Mouse (Mus musculus) gastrocnemius, postnatal 25 days (tissue): ENCODE results near the gene Gnao1. TPM values are rescaled to one million over a fixed set of nuclear protein-coding genes. Genes with fewer than 3 reads are reported as not detected.

Source experiments
- DNase-seq: peaks from one replicate; pipeline ENCODE4 v3.0.0; 2022
- microRNA-seq, 2 experiments: library from miRNA; unstranded; fragments of <30 nt; microRNA quantifications; one replicate each; pipeline ENCODE4 v1.2.0; 2021; ENCODE audit warnings: borderline replicate concordance in 2 of 2
- total RNA-seq, 2 experiments: library from RNA; stranded (reverse); gene quantifications; 1 replicate in 1 of 2; 2 replicates in 1 of 2; pipeline ENCODE4 v1.2.3; 2021

Gene Gnao1
- total RNA-seq, 2 experiments from 2014 or later, result 9.7 to 10.7 TPM

DNA sequence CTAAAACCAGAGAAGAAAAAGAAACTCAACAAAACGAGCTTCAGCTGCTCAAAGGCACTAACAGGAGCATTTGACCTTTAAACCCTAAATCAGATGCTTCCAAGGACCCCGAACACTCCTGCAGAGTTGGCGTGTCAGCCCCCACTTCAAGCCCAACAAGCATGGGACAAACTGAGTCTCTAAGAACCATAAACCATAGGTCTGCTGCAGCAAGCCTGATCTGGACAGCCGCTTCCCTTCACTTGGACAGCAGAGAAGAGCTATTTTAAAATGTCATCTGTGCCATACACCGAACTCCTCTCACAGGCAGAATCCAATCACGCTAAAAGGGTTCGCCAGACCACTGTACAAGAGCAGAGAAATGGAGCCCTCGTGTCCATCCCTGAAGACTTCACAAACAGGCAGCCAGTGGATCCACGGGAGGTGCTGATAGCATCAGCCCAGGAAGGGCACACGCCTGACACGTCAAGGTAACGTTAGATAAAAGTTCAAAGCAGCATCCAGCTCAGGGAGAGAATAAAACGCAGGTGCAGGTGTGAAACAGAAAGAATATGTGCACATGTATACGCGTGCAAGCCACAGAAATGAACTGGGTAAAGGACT, 199.6 kb downstream of the Gnao1 start:
- DNase-seq, result no peak

DNA sequence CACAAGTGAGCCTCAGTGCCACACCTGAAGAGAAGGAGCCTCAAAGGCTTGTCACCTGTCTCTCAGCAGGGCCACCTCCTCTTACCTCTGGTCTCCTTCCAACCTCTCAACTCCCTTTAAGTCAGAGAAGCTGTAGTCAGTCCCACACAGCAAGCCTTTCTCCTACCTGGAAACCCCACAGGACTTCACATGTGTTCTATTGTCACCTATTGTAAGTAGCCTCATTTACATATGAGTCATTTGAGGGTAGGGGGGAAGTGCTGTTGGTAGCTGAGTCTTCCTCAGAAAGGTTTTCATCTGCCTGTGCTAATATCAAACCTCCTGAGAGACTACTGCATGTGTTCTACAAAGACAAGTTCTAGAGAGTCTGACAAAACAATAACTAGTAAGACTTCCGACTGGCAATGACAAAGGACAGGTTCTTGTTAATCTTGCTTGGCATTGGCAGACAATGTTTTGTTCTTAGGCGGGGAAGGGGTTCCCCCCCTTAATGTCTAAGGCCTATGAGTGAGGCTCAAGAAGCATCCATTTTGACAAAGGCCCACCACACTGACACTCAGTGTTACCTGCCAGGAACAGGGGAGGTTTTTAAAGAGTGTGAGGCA, 200.4 kb downstream of the Gnao1 start:
- DNase-seq, result no peak

DNA sequence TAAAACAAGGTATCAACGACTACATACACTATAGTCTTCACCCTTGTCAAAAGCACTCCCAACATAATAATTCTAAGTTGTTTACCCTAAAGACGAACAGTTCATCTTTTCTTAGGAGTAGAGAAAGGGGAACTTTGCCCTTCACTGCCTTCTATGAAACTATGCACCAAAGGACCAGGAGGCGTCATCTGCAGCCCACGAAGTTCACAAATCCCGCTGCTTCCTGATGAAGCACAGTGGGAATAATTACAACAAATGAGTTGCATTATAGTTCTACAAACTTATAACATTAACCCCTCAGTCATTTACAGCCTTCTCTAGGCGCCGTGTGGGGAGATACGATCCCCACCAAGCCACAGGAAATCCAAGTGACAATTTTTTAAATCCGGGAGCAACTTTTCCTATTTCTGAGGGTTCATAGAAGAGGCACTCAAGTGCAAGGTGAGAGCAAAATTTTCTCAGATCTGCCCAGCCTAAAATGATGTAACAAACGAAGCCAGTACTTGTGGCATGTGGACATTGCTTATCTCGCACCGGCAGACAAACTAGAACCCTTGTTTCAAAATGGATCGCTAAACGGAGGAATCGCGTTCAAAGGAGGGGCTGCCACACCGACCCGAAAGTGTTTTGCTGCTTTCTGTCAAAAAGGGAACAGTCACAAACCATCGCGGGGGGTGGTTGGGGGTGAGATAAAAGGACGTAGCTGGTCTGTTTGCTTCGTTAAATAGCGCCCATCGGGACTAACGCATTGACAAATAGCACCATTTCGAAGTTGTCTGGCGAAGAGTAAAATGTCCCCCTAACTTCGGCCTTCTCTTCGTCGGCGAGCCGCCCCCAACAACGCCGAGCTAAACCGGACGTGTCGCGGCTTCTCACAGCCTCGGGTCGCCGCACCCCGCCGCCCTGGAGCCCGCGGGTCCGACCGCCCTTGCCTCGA, 201.6 kb downstream of the Gnao1 start:
- DNase-seq, result no peak

DNA sequence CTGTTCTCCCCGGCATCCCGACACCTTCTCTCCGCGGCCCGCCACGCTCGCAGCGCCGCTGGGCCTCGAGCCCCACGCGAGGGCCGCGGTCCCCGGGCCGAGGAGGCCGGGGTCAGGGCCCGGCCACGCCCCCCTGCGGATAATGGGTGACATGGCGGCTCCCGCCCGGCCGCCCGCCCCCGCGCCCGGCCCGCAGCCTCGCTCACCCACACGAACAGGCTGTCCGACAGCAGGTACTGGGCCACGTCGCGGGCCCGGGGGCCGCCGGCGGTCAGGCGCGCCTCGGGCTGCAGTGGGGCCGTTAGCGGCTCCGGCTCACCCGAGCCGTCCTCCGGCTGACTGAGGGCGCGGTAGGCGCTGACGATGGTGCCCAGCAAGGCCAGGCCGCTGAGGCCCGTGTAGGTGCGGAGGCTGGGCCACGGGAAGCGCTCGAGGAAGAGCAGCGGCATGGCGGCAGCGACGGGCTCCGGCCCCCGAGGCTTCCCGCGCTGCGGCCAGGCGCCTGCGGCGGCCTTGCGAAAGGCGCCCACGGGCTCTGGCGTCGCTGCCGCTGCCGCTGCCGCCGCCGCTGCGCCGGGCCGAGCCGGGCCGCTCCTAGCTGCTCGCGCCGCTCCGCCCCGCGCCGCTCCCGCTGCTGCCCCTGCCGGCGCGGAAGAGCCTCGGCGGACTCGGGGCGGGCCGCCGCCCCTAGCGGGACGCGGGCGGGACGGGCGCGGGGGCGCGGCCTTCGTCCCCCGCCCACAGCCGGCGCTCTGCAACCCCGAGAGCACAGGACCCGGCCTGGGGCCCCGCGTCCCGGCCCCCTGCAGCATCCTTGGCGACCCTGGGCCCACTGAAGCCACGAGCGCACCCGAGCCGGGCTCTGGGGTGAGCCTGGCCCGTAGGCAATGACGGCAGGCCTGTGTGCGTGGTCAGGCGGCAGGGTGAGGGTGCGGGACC, 202.5 kb downstream of the Gnao1 start, which contains the start of gene Amfr:
Gene Amfr (minus strand): TSS at position 830 of the 939 bp plus-strand sequence.
- DNase-seq, result peak; percentile 66

DNA sequence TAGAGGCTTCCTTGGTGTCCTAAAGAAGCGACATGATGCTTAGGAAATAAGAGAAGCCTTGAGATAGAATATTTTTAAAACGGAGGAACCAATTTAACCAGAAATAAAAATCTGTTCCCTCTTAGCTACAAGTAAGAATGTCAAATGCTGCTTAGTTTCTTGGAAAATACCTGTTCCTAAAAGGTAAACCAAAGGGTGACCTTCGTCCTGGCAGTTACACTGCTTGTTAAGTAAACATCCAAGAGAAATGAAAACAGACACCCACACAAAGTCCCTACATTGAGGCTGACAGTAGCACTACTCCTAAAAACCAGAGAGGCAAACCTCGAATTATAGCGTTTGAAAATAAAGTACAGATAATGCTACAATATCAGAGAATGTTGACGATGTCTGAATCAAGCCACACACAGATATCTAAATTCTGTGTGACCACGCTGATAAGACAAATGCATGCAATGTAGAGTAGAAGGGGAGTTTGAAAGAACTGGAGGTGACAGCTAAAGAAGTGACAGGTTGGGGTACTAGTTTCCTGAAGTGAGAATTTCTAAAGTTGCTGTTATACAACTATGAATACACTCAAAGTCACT, 203.4 kb downstream of the Gnao1 start:
- no peak for DNase-seq

Small RNAs within 50 kb of the gene (microRNA-seq; reads per million reads assigned to microRNA genes)
- gene Gm24159, result 0 reads per million in 2 experiments

Other genes with a start within 250 kb of the Gnao1 start
- gene Amfr, start 202.9 kb downstream of the Gnao1 start, total RNA-seq, result 10 to 100 TPM; 78.0 to 83.5 TPM
- gene Nudt21, start 227.1 kb downstream of the Gnao1 start, total RNA-seq, result 10 to 100 TPM; 10.5 to 11.9 TPM
- 10 to 100 TPM; 21.5 to 22.8 TPM for gene Ogfod1, start 227.2 kb downstream of the Gnao1 start, total RNA-seq